Mouse (Mus musculus) small intestine, adult 2 months (tissue): Measurements from ENCODE around the gene Uox.

ENCODE experiments used
- CTCF ChIP-seq: fragments of 200-500 bp; IDR thresholded peaks from 2 replicates; pipeline ENCODE4 v1.5.1; 2012; ENCODE audit warnings: low read depth, mild to moderate bottlenecking, control low read depth, inconsistent platforms, low read length, moderate library complexity, mixed read lengths; ENCODE audit not compliant: insufficient replicate concordance, insufficient read length; ENCODE audit errors: extremely low read depth
- POLR2A ChIP-seq: fragments of 200-500 bp; IDR thresholded peaks from 2 replicates; pipeline ENCODE4 v1.6.1; 2012; ENCODE audit warnings: low read depth, mild to moderate bottlenecking, control low read depth, inconsistent platforms, low read length, moderate library complexity

DNA sequence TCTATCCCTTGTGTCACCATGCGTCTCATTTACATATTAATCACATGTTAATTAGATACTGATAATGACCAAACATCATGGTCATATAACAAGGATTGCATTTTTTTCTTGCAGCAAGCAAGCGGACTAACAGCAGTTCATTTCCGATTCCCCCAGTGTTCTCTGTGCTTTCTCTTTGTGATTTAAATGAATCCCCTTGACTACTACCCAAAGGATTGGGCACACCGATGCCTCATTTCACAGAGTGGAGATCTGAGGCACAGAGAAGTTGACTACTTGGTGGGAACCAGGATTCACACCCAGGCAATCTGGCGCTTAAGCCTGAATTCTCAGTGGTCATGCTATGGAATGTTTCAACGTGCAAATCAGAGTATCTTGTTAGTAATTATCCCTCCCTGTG lies 35.2 kb upstream of the Uox start:
- no peak for TF ChIP-seq CTCF
- no peak for TF ChIP-seq POLR2A
